Mouse (Mus musculus) mouse trophoblast stem cell (cell line): ENCODE measurements around the gene Gpa33.

Experiments
- in situ Hi-C, 2 experiments: fragments of 300-500 bp; cut with MseI, MboI; formaldehyde crosslinking; loops; 2 replicates in 1 of 2; 3 replicates in 1 of 2; pipeline ENCODE4 v1.15.1; 2025

Gene Gpa33

GRCm38 (mm10) chr1:166160569-166161445 lies 30.8 kb downstream of the Gpa33 start:
- in situ Hi-C loops, result loop anchor here (5.0 to 10.0 kb wide), 3 partner anchors 156 to 204 kb away; no protein-coding TSS in a partner anchor

- in situ Hi-C loops, result loop anchor here (5.0 to 10.0 kb wide), 3 partner anchors 153 to 200 kb away; no protein-coding TSS in a partner anchor
These were observed 34.5 kb downstream of the Gpa33 start for GRCm38 (mm10) chr1:166164580-166164979.

GRCm38 (mm10) chr1:166165159-166165558 lies 35.1 kb downstream of the Gpa33 start:
- in situ Hi-C loops, result loop anchor here in 1 of 2 experiments (10.0 kb wide), 1 partner anchor 200 kb away; no protein-coding TSS in a partner anchor

- in situ Hi-C loops, result loop anchor here in 1 of 2 experiments (10.0 kb wide), 1 partner anchor 197 kb away; no protein-coding TSS in a partner anchor
These were observed 37.4 kb downstream of the Gpa33 start for GRCm38 (mm10) chr1:166167405-166167804.

GRCm38 (mm10) chr1:166168017-166168416 lies 38.0 kb downstream of the Gpa33 start:
- in situ Hi-C loops, result loop anchor here in 1 of 2 experiments (10.0 kb wide), 1 partner anchor 197 kb away; no protein-coding TSS in a partner anchor

- in situ Hi-C loops, result loop anchor here in 1 of 2 experiments (10.0 kb wide), 1 partner anchor 195 kb away; no protein-coding TSS in a partner anchor
These were observed 39.7 kb downstream of the Gpa33 start for GRCm38 (mm10) chr1:166169713-166170112.

- in situ Hi-C loops, result no loop called here
These were observed 40.8 kb downstream of the Gpa33 start for GRCm38 (mm10) chr1:166170852-166171251.

GRCm38 (mm10) chr1:166172992-166173391 lies 43.0 kb downstream of the Gpa33 start:
- in situ Hi-C loops, result no loop called here

GRCm38 (mm10) chr1:166173621-166174020 lies 43.6 kb downstream of the Gpa33 start:
- in situ Hi-C loops, result no loop called here

GRCm38 (mm10) chr1:166181510-166181909 lies 51.5 kb downstream of the Gpa33 start:
- in situ Hi-C loops, result no loop called here

- in situ Hi-C loops, result no loop called here
These were observed 53.1 kb downstream of the Gpa33 start for GRCm38 (mm10) chr1:166182952-166183627.

GRCm38 (mm10) chr1:166184391-166185229 lies 54.6 kb downstream of the Gpa33 start:
- in situ Hi-C loops, result no loop called here

- in situ Hi-C loops, result no loop called here
These were observed 55.3 kb downstream of the Gpa33 start for GRCm38 (mm10) chr1:166185357-166185756.

- in situ Hi-C loops, result no loop called here
These were observed 59.8 kb downstream of the Gpa33 start for GRCm38 (mm10) chr1:166189821-166190220.

- in situ Hi-C loops, result no loop called here
These were observed 74.1 kb downstream of the Gpa33 start for GRCm38 (mm10) chr1:166204171-166204570.

- in situ Hi-C loops, result no loop called here
These were observed 75.1 kb downstream of the Gpa33 start for GRCm38 (mm10) chr1:166205159-166205558.

- in situ Hi-C loops, result no loop called here
These were observed 79.3 kb downstream of the Gpa33 start for GRCm38 (mm10) chr1:166209371-166209770.

- in situ Hi-C loops, result no loop called here
These were observed 84.1 kb downstream of the Gpa33 start for GRCm38 (mm10) chr1:166214181-166214580.
